Mouse (Mus musculus) limb, embryonic 14.5 days (tissue): ENCODE results near the gene Ell3. TPM values are rescaled to one million over a fixed set of nuclear protein-coding genes. Genes with fewer than 3 reads are reported as not detected.

Experiments
- ATAC-seq: fragments of 200-750 bp; cut with Nextera tagmentation; 2 replicates; pipeline ENCODE4 v1.8.0; 2017; ENCODE audit warnings: low read depth, moderate number of reproducible peaks, moderate TSS enrichment; ENCODE audit not compliant: low FRiP score
- DNase-seq: peaks from one replicate; pipeline ENCODE4 v3.0.0-alpha.2; 2015; ENCODE audit warnings: low spot score
- H3K27ac ChIP-seq: fragments of 300-500 bp; sonication (generic); replicated peaks from 2 replicates; pipeline ENCODE4 v1.5.1; 2014; ENCODE audit warnings: low read depth, mild to moderate bottlenecking, low read length, moderate library complexity, mixed read lengths
- H3K27me3 ChIP-seq: fragments of 300-500 bp; sonication (generic); 2 replicates; pipeline ENCODE4 v1.6.1; 2014; ENCODE audit warnings: low read length, mixed read lengths; ENCODE audit not compliant: control insufficient read depth, insufficient read depth
- H3K36me3 ChIP-seq: fragments of 300-500 bp; sonication (generic); 2 replicates; pipeline ENCODE4 v1.6.1; 2014; ENCODE audit warnings: mild to moderate bottlenecking, low read length, moderate library complexity, mixed read lengths; ENCODE audit not compliant: control insufficient read depth, insufficient read depth
- H3K4me1 ChIP-seq: fragments of 300-500 bp; sonication (generic); 2 replicates; pipeline ENCODE4 v1.6.1; 2014; ENCODE audit warnings: antibody characterized with exemption, low read length, mixed read lengths; ENCODE audit not compliant: control insufficient read depth, insufficient read depth
- H3K4me2 ChIP-seq: fragments of 300-500 bp; sonication (generic); replicated peaks from 2 replicates; pipeline ENCODE4 v1.6.1; 2014; ENCODE audit warnings: low read depth, mild to moderate bottlenecking, low read length, moderate library complexity; ENCODE audit not compliant: severe bottlenecking
- H3K4me3 ChIP-seq: fragments of 300-500 bp; sonication (generic); replicated peaks from 2 replicates; pipeline ENCODE4 v1.5.1; 2014; ENCODE audit warnings: low read length
- H3K9ac ChIP-seq: fragments of 300-500 bp; sonication (generic); 2 replicates; pipeline ENCODE4 v1.6.1; 2014; ENCODE audit warnings: mild to moderate bottlenecking, low read depth, low read length, moderate library complexity; ENCODE audit not compliant: severe bottlenecking
- H3K9me3 ChIP-seq: fragments of 300-500 bp; sonication (generic); 2 replicates; pipeline ENCODE4 v1.6.1; 2016; ENCODE audit warnings: low read length; ENCODE audit not compliant: control insufficient read depth
- POLR2A ChIP-seq: fragments of 200-500 bp; IDR thresholded peaks from 2 replicates; pipeline ENCODE4 v1.8.0; 2012; ENCODE audit warnings: inconsistent platforms, mild to moderate bottlenecking, moderate library complexity, borderline replicate concordance; ENCODE audit not compliant: insufficient read depth, insufficient read length; ENCODE audit errors: extremely low read depth
- WGBS: fragments of 180-500 bp; shearing (Covaris S2); extraction: QIAGEN DNeasy Blood & Tissue Kit; methylation state at CpG from one replicate; pipeline ENCODE4 v1.1.7; 2014; 5-methylcytosine and 5-hydroxymethylcytosine counted together
- polyA plus RNA-seq, 2 experiments: library from polyadenylated mRNA; depleted of rRNA in 1 of 2; stranded (reverse) in 1 of 2; unstranded in 1 of 2; fragments of >200 nt; fragmentation: Nextera tagmentation in 1 of 2; extraction: Ambion mirVana in 1 of 2; gene quantifications; 2 replicates each; pipeline versions ENCODE4 v1.2.1 to v1.2.3; 2012 to 2014

Gene Ell3
- polyA plus RNA-seq, 2 experiments = 4.8 to 6.3 TPM

- TF ChIP-seq POLR2A = no peak
- Histone ChIP-seq H3K4me1 (peaks cover 13% of the 10 kb centered on the region), H3K36me3 (peaks cover 37% of the 10 kb centered on the region), H3K27ac (no peak overlapping the region), H3K4me3 (no peak overlapping the region), H3K27me3 (no peaks in the 10 kb centered on the region), H3K4me2 (no peak overlapping the region), H3K9me3 (no peaks in the 10 kb centered on the region), H3K9ac (no peak overlapping the region)
- WGBS = 81% methylated on average over 4 of the region's 4 CpGs
- DNase-seq (no peak), ATAC-seq (no peak)
Measured at GRCm38 (mm10) chr2:121452361-121452760, 8.3 kb upstream of the Ell3 start.

- Histone ChIP-seq H3K4me2 (peak overlapping the region; percentile 89), H3K4me3 (peak overlapping the region; percentile 99), H3K9me3 (no peaks in the 10 kb centered on the region), H3K4me1 (peaks cover 10% of the 10 kb centered on the region), H3K9ac (peak overlapping the region; percentile 93), H3K27ac (peak overlapping the region; percentile 94), H3K36me3 (peaks cover 37% of the 10 kb centered on the region), H3K27me3 (no peaks in the 10 kb centered on the region)
- no peak for ATAC-seq
- 3% methylated on average over 7 of the region's 7 CpGs for WGBS
- no peak for DNase-seq
- TF ChIP-seq POLR2A = no peak
Measured at GRCm38 (mm10) chr2:121450093-121450492, 6.0 kb upstream of the Ell3 start.

GRCm38 (mm10) chr2:121449545-121450011 is 5.5 kb upstream of the Ell3 start:
- H3K4me3 ChIP-seq = peak overlapping the region; percentile 99
- H3K27ac ChIP-seq = peak overlapping the region; percentile 94
- 5% methylated on average over 44 of the region's 54 CpGs for WGBS
- peak overlapping the region; percentile 93 for H3K9ac ChIP-seq
- peaks cover 37% of the 10 kb centered on the region for H3K36me3 ChIP-seq
- H3K27me3 ChIP-seq = no peaks in the 10 kb centered on the region
- peak; percentile 34 for ATAC-seq
- H3K4me1 ChIP-seq = peaks cover 10% of the 10 kb centered on the region
- H3K4me2 ChIP-seq = peak overlapping the region; percentile 89
- no peak for DNase-seq
- TF ChIP-seq POLR2A = no peak
- no peaks in the 10 kb centered on the region for H3K9me3 ChIP-seq

- Histone ChIP-seq H3K4me2 (peak within 1 kb of the TSS; percentile 89), H3K9me3 (no peaks in the 10 kb centered on the region), H3K36me3 (peaks cover 32% of the 10 kb centered on the region), H3K4me3 (peak within 1 kb of the TSS; percentile 99), H3K27ac (peak within 1 kb of the TSS; percentile 94), H3K4me1 (peaks cover 10% of the 10 kb centered on the region), H3K27me3 (no peaks in the 10 kb centered on the region), H3K9ac (peak within 1 kb of the TSS; percentile 93)
- DNase-seq (peak; percentile 98), ATAC-seq (peak; percentile 96)
- WGBS = 2% methylated on average over 45 of the region's 74 CpGs
- peak; percentile 97 for TF ChIP-seq POLR2A
Measured at GRCm38 (mm10) chr2:121448739-121449535, 4.9 kb upstream of the Ell3 start, which contains the start of gene Serf2. Serf2 (plus strand) TSS chr2:121449195.

GRCm38 (mm10) chr2:121448136-121448535 is 4.1 kb upstream of the Ell3 start:
- no peaks in the 10 kb centered on the region for H3K27me3 ChIP-seq
- H3K4me2 ChIP-seq = peak overlapping the region; percentile 89
- peak overlapping the region; percentile 61 for H3K9ac ChIP-seq
- no peaks in the 10 kb centered on the region for H3K9me3 ChIP-seq
- peak overlapping the region; percentile 94 for H3K27ac ChIP-seq
- ATAC-seq (no peak), DNase-seq (peak; percentile 64)
- H3K36me3 ChIP-seq = peaks cover 24% of the 10 kb centered on the region
- peak overlapping the region; percentile 99 for H3K4me3 ChIP-seq
- WGBS = 17% methylated on average over 9 of the region's 9 CpGs
- H3K4me1 ChIP-seq = peaks cover 10% of the 10 kb centered on the region
- TF ChIP-seq POLR2A = no peak
